Mouse (Mus musculus) embryonic fibroblast, embryonic 13.5 days (primary cell): Measurements from ENCODE around the gene Zfp37. TPM values are rescaled to one million over a fixed set of nuclear protein-coding genes. Genes with fewer than 3 reads are reported as not detected.
"Not testable (repeated sequence)": the region's sequence is repeated elsewhere in the genome, so short reads cannot be mapped to it uniquely, and the experiment has no call there.

ENCODE experiments used
- H3K27ac ChIP-seq: 2 replicates; pipeline ENCODE4 v1.5.1; 2012; ENCODE audit warnings: low read length, control low read depth, inconsistent platforms; ENCODE audit not compliant: insufficient read depth
- H3K4me1 ChIP-seq: 2 replicates; pipeline ENCODE4 v1.6.1; 2011; ENCODE audit warnings: low read length; ENCODE audit not compliant: control insufficient read depth, insufficient read depth
- H3K4me3 ChIP-seq: 2 replicates; pipeline ENCODE4 v1.5.1; 2011; ENCODE audit warnings: mild to moderate bottlenecking, control low read depth, low read length; ENCODE audit not compliant: insufficient read depth
- CTCF ChIP-seq: IDR thresholded peaks from 2 replicates; pipeline ENCODE4 v1.5.1; 2011; ENCODE audit warnings: mild to moderate bottlenecking, control low read depth, low read length, moderate library complexity, borderline replicate concordance; ENCODE audit not compliant: insufficient read depth
- POLR2A ChIP-seq: IDR thresholded peaks from 2 replicates; pipeline ENCODE4 v1.6.1; 2011; ENCODE audit warnings: low read depth, mild to moderate bottlenecking, control low read depth, low read length, moderate library complexity
- polyA plus RNA-seq: library from polyadenylated mRNA; stranded (reverse); fragments of >200 nt; gene quantifications from 2 replicates; pipeline ENCODE4 v1.2.4, GENCODE M21; 2011; ENCODE audit warnings: low read depth; ENCODE audit not compliant: missing spikeins, insufficient read length

The Zfp37 gene
- 10.9 and 12.7 TPM in 2 replicates for polyA plus RNA-seq

GRCm38 (mm10) chr4:62230769-62231168, at the start of gene Zfp37:
Gene Zfp37, minus strand, starts transcription at chr4:62231047.
- TF ChIP-seq POLR2A (no peak), CTCF (0 out of 2 replicates have a peak, but pooled peaks have one; percentile 32)

GRCm38 (mm10) chr4:62278081-62278480, 47.2 kb upstream of the Zfp37 start:
- Histone ChIP-seq H3K27ac (no peak overlapping the region), H3K4me3 (no peak overlapping the region), H3K4me1 (no peaks in the 10 kb centered on the region)
- no peak for TF ChIP-seq POLR2A
- TF ChIP-seq CTCF, result no peak

More at GRCm38 (mm10) chr4:62230769-62231168, at the start of gene Zfp37:
- Histone ChIP-seq H3K4me3 (no peak within 1 kb of the TSS), H3K27ac (no peak within 1 kb of the TSS), H3K4me1 (no peaks in the 10 kb centered on the region)

GRCm38 (mm10) chr4:62277222-62277621, 46.4 kb upstream of the Zfp37 start:
- Histone ChIP-seq H3K4me1 (no peaks in the 10 kb centered on the region), H3K27ac (no peak overlapping the region), H3K4me3 (no peak overlapping the region)
- TF ChIP-seq POLR2A (no peak), CTCF (no peak)

GRCm38 (mm10) chr4:62276642-62277041, 45.8 kb upstream of the Zfp37 start:
- H3K4me1 ChIP-seq, result no peaks in the 10 kb centered on the region
- TF ChIP-seq POLR2A, result no peak
- no peak overlapping the region for H3K27ac ChIP-seq
- no peak overlapping the region for H3K4me3 ChIP-seq

GRCm38 (mm10) chr4:62274841-62275536, 44.1 kb upstream of the Zfp37 start:
- no peak overlapping the region for H3K4me3 ChIP-seq
- no peak overlapping the region for H3K27ac ChIP-seq

GRCm38 (mm10) chr4:62273916-62274315, 43.1 kb upstream of the Zfp37 start:
- no peak for TF ChIP-seq POLR2A
- H3K27ac ChIP-seq, result no peak overlapping the region
- no peaks in the 10 kb centered on the region for H3K4me1 ChIP-seq
- H3K4me3 ChIP-seq, result no peak overlapping the region

More at GRCm38 (mm10) chr4:62274841-62275536, 44.1 kb upstream of the Zfp37 start:
- TF ChIP-seq POLR2A (no peak), CTCF (no peak)
- no peaks in the 10 kb centered on the region for H3K4me1 ChIP-seq

- no peak overlapping the region for H3K4me3 ChIP-seq
- no peak for TF ChIP-seq CTCF
- TF ChIP-seq POLR2A, result no peak
- no peaks in the 10 kb centered on the region for H3K4me1 ChIP-seq
- no peak overlapping the region for H3K27ac ChIP-seq
These were observed 41.8 kb upstream of the Zfp37 start for GRCm38 (mm10) chr4:62272696-62273095.

- H3K4me3 ChIP-seq, result no peak overlapping the region
- H3K27ac ChIP-seq, result no peak overlapping the region
- no peaks in the 10 kb centered on the region for H3K4me1 ChIP-seq
- no peak for TF ChIP-seq POLR2A
- no peak for TF ChIP-seq CTCF
These were observed 36.3 kb upstream of the Zfp37 start for GRCm38 (mm10) chr4:62267101-62267500.

GRCm38 (mm10) chr4:62266016-62266415, 35.2 kb upstream of the Zfp37 start:
- H3K27ac ChIP-seq, H3K4me3 ChIP-seq, H3K4me1 ChIP-seq: not testable (repeated sequence)

GRCm38 (mm10) chr4:62265154-62265836, 34.4 kb upstream of the Zfp37 start:
- Histone ChIP-seq H3K27ac (no peak overlapping the region), H3K4me3 (no peak overlapping the region), H3K4me1 (no peaks in the 10 kb centered on the region)
- TF ChIP-seq CTCF (no peak), POLR2A (no peak)
